Mouse (Mus musculus) neural tube, embryonic 12.5 days (tissue): ENCODE measurements at regions not wholly inside any gene's neighbourhood (a gene's known extent, or its start where the extent isn't known, plus 50 kb on each side); places are given as distances from the start of the nearest gene placed in this dataset.

Experiments
- ATAC-seq: fragments of 200-750 bp; cut with Nextera tagmentation; 2 replicates; pipeline ENCODE4 v1.8.0; 2017; ENCODE audit warnings: low read depth, mild to moderate bottlenecking, moderate TSS enrichment, moderate library complexity; ENCODE audit not compliant: low FRiP score
- H3K27ac ChIP-seq: fragments of 300-500 bp; sonication (generic); 2 replicates; pipeline ENCODE4 v1.5.1; 2016
- H3K27me3 ChIP-seq: fragments of 300-500 bp; sonication (generic); replicated peaks from 2 replicates; pipeline ENCODE4 v1.6.1; 2016; ENCODE audit warnings: mild to moderate bottlenecking
- H3K36me3 ChIP-seq: fragments of 300-500 bp; sonication (generic); 2 replicates; pipeline ENCODE4 v1.6.1; 2016; ENCODE audit warnings: mild to moderate bottlenecking
- H3K4me1 ChIP-seq: fragments of 300-500 bp; sonication (generic); 2 replicates; pipeline ENCODE4 v1.6.1; 2016
- H3K4me2 ChIP-seq: fragments of 300-500 bp; sonication (generic); replicated peaks from 2 replicates; pipeline ENCODE4 v1.6.1; 2016; ENCODE audit warnings: mild to moderate bottlenecking
- H3K4me3 ChIP-seq: fragments of 300-500 bp; sonication (generic); 2 replicates; pipeline ENCODE4 v1.5.1; 2016
- H3K9ac ChIP-seq: fragments of 300-500 bp; sonication (generic); 2 replicates; pipeline ENCODE4 v1.6.1; 2016; ENCODE audit warnings: mild to moderate bottlenecking
- H3K9me3 ChIP-seq: fragments of 300-500 bp; sonication (generic); 2 replicates; pipeline ENCODE4 v1.6.1; 2016; ENCODE audit warnings: mild to moderate bottlenecking
- WGBS: fragments of 180-500 bp; shearing (Covaris S2); methylation state at CpG from one replicate; pipeline ENCODE4 v1.1.7; 2016; 5-methylcytosine and 5-hydroxymethylcytosine counted together

GRCm38 (mm10) chr13:53537937-53538336, 65.1 kb upstream of the Msx2 start:
- Histone ChIP-seq H3K4me1 (no peaks in the 10 kb centered on the region), H3K27me3 (no peaks in the 10 kb centered on the region), H3K9ac (no peak overlapping the region), H3K4me3 (no peak overlapping the region), H3K4me2 (no peak overlapping the region), H3K36me3 (no peaks in the 10 kb centered on the region), H3K27ac (no peak overlapping the region), H3K9me3 (no peaks in the 10 kb centered on the region)
- WGBS: 93% methylated on average over 6 of the region's 6 CpGs
- no peak for ATAC-seq

- no peak overlapping the region for H3K4me2 ChIP-seq
- no peak overlapping the region for H3K9ac ChIP-seq
- WGBS: 85% methylated on average over 10 of the region's 10 CpGs
- no peaks in the 10 kb centered on the region for H3K9me3 ChIP-seq
- H3K4me1 ChIP-seq: no peaks in the 10 kb centered on the region
- no peak overlapping the region for H3K4me3 ChIP-seq
- H3K36me3 ChIP-seq: no peaks in the 10 kb centered on the region
- ATAC-seq: no peak
- H3K27ac ChIP-seq: no peak overlapping the region
- H3K27me3 ChIP-seq: no peaks in the 10 kb centered on the region
These were observed 63.0 kb upstream of the Msx2 start for GRCm38 (mm10) chr13:53535781-53536425.

DNA sequence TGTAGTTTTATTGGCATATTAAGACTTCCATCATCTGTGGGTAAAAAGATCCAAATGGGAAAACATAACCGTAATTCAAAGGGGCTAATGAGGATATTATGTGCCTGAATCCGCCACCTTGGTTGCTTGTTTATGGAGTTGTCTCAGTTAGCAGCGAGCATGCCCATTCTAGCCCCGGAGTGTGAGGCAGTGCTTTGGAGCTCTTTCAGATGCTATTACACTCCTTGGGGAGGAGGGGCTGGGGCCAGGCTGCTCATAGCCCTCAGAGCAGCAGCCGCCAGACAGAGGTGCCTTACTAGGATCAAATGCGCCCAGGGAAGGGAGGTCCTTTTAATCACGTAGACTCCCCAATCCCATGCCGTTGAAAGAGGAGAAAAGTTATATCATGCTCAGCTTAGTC, 60.9 kb upstream of the Msx2 start:
- no peaks in the 10 kb centered on the region for H3K27me3 ChIP-seq
- no peak for ATAC-seq
- no peak overlapping the region for H3K27ac ChIP-seq
- no peaks in the 10 kb centered on the region for H3K9me3 ChIP-seq
- H3K36me3 ChIP-seq: no peaks in the 10 kb centered on the region
- H3K4me1 ChIP-seq: no peaks in the 10 kb centered on the region
- H3K4me3 ChIP-seq: no peak overlapping the region
- H3K4me2 ChIP-seq: no peak overlapping the region
- WGBS: 30% methylated on average over 8 of the region's 8 CpGs
- H3K9ac ChIP-seq: no peak overlapping the region

DNA sequence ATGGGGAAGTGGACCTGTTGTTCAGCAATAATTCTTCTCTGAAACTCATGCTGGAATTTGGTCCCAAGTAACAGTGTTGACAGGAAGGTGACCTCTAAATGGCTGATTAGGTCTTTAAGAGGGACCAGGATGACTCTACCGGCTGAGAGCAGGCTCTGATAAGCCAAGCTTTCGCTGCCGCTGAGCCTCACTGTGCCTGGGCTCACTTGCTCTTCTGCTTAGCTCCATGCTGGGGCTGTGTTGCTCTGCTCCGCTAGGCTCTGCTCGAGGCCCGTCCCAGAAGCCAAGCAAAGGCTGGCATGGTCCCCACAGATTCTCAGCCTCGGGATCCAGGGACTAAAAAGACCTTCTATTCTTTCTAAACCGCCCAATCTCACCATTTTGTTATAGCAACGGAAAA, 54.0 kb upstream of the Msx2 start:
- WGBS: 85% methylated on average over 9 of the region's 9 CpGs
- Histone ChIP-seq H3K4me1 (no peaks in the 10 kb centered on the region), H3K27ac (no peak overlapping the region), H3K4me2 (no peak overlapping the region), H3K4me3 (no peak overlapping the region), H3K36me3 (no peaks in the 10 kb centered on the region), H3K27me3 (no peaks in the 10 kb centered on the region), H3K9ac (no peak overlapping the region), H3K9me3 (no peaks in the 10 kb centered on the region)
- no peak for ATAC-seq

- WGBS: 29% methylated on average over 5 of the region's 5 CpGs
- no peak overlapping the region for H3K9ac ChIP-seq
- no peaks in the 10 kb centered on the region for H3K27me3 ChIP-seq
- no peaks in the 10 kb centered on the region for H3K36me3 ChIP-seq
- no peak overlapping the region for H3K27ac ChIP-seq
- H3K4me3 ChIP-seq: no peak overlapping the region
- no peak for ATAC-seq
- no peak overlapping the region for H3K4me2 ChIP-seq
- H3K4me1 ChIP-seq: no peaks in the 10 kb centered on the region
- no peaks in the 10 kb centered on the region for H3K9me3 ChIP-seq
These were observed 49.9 kb upstream of the Msx2 start for GRCm38 (mm10) chr13:53522807-53523206.
